8 mouse cellular contexts compared by ENCODE assay signal in the genomic region with DNA sequence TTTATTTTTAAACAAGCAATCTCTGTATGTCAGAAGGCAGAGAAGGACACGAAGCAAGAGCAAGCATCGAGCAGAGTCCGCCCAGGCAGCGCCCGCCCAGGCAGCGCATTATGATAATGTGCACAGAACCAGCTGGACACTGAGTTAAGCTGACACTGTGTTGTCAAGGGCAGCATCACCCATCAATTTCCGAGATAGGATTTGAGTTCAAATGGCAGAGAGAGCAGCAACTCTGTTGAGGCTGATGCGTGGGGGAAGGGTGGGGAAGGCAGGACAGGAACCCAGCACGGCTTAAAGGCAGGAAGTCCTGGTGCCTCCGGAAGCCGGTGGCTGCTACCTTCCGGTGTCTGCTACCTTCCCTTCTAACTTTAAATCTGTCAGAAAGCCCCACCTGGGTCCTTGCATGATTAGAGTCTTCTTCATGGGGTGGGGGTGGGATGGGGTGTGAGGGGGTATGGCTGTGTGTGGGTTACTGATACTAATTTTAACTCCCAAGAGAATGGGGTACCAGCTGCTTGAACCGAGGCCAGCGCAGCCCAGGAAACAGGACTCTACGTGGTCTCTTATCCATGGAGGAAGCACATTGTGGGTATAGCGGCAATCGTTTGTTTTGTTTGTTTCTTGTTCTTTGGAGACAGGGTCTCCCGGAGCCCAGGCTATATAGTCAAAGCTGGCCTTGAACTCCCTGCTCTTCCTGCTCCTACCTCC.
DNase-seq lines count a peak whose midpoint lies in the region; ATAC-seq lines count a peak whose summit lies in the region.

No protein-coding gene starts in this region.

- peak; percentile 64 for DNase-seq in R1 (ENCODE audit: low read depth, low spot score)
- peak; percentile 42 for DNase-seq in hindbrain, embryonic 14.5 days (ENCODE audit: low spot score)
- DNase-seq in ovary, adult 18-20 months (ENCODE audit: low spot score) = no peak
- DNase-seq in right cerebral cortex, adult 18-20 months = no peak

- H3K36me3 ChIP-seq in hindbrain, embryonic 14.5 days (replicated peaks; ENCODE audit: control insufficient read depth, insufficient read depth) = no peaks in the 10 kb centered on the region
- no peaks in the 10 kb centered on the region for H3K36me3 ChIP-seq in lung, embryonic 16.5 days (ENCODE audit: control insufficient read depth, insufficient read depth, low read length)

- peak; percentile 65 for ATAC-seq in hindbrain, embryonic 14.5 days (ENCODE audit: low FRiP score)
- no peak for ATAC-seq in lung, embryonic 16.5 days (ENCODE audit: low read depth)
- ATAC-seq in neutrophil, adult 5-6 weeks (ENCODE audit: extremely low read depth, insufficient number of reproducible peaks, low FRiP score, poor library complexity, severe bottlenecking) = peak; percentile 93
- ATAC-seq in cerebellum, adult (ENCODE audit: insufficient number of reproducible peaks, low FRiP score, low TSS enrichment) = no peak

- peaks cover 21% of the 10 kb centered on the region for H3K4me1 ChIP-seq in brown adipose tissue, adult 24 weeks (ENCODE audit: control insufficient read depth, insufficient read depth, insufficient read length, low read length)
- H3K4me1 ChIP-seq in hindbrain, embryonic 14.5 days (replicated peaks; ENCODE audit: control insufficient read depth, insufficient read depth, low read length) = peaks cover 24% of the 10 kb centered on the region
- H3K4me1 ChIP-seq in lung, embryonic 16.5 days (replicated peaks; ENCODE audit: control insufficient read depth, insufficient read depth, low read length) = no peaks in the 10 kb centered on the region

- no peaks in the 10 kb centered on the region for H3K27me3 ChIP-seq in hindbrain, embryonic 14.5 days (ENCODE audit: control insufficient read depth, insufficient read depth, low read length)
- H3K27me3 ChIP-seq in lung, embryonic 16.5 days (ENCODE audit: control insufficient read depth, insufficient read depth, low read depth, low read length) = no peaks in the 10 kb centered on the region

- 27% methylated on average over 18 of the region's 18 CpGs for WGBS in hindbrain, embryonic 14.5 days
- WGBS in lung, embryonic 16.5 days = 51% methylated on average over 18 of the region's 18 CpGs

- peak overlapping the region; percentile 2; the same call in 1 of the 2 replicates for H3K27ac ChIP-seq in brown adipose tissue, adult 24 weeks (replicated peaks; ENCODE audit: low read depth, low read length)
- H3K27ac ChIP-seq in hindbrain, embryonic 14.5 days = peak overlapping the region; percentile 50
- H3K27ac ChIP-seq in lung, embryonic 16.5 days (ENCODE audit: low read length) = no peak overlapping the region

- peak overlapping the region; percentile 25 for H3K9ac ChIP-seq in hindbrain, embryonic 14.5 days
- no peak overlapping the region for H3K9ac ChIP-seq in lung, embryonic 16.5 days (ENCODE audit: low read length)

- H3K4me3 ChIP-seq in brown adipose tissue, adult 24 weeks (ENCODE audit: insufficient read depth, low read depth, low read length) = no peak overlapping the region
- peak overlapping the region; percentile 17 for H3K4me3 ChIP-seq in hindbrain, embryonic 14.5 days (replicated peaks; ENCODE audit: low read length)
- no peak overlapping the region for H3K4me3 ChIP-seq in lung, embryonic 16.5 days (ENCODE audit: low read length)

- no peaks in the 10 kb centered on the region for H3K9me3 ChIP-seq in hindbrain, embryonic 14.5 days (ENCODE audit: control insufficient read depth, low read length)
- no peaks in the 10 kb centered on the region for H3K9me3 ChIP-seq in lung, embryonic 16.5 days (ENCODE audit: control insufficient read depth, low read length)

- peak overlapping the region; percentile 43 for H3K4me2 ChIP-seq in hindbrain, embryonic 14.5 days (replicated peaks)
- peak overlapping the region; percentile 38 for H3K4me2 ChIP-seq in lung, embryonic 16.5 days (ENCODE audit: low read depth, low read length)

Comparison
In these comparisons a context has a peak if more than half of its experiments do, and no peak if none do; other contexts are left out.
1. DNase-seq: peak in R1 (single experiment) and hindbrain, embryonic 14.5 days (single experiment); none in ovary, adult 18-20 months (single experiment) and right cerebral cortex, adult 18-20 months (single experiment).
2. ATAC-seq: peak in hindbrain, embryonic 14.5 days (single experiment) and neutrophil, adult 5-6 weeks (single experiment); none in lung, embryonic 16.5 days (single experiment) and cerebellum, adult (single experiment).